Mouse (Mus musculus) cerebellum, adult 18-20 months (tissue): Measurements from ENCODE around the gene Relb.

ENCODE experiments used
- DNase-seq, 2 experiments: peaks; one replicate each; pipeline ENCODE4 v3.0.0; 2021

Relb gene

DNA sequence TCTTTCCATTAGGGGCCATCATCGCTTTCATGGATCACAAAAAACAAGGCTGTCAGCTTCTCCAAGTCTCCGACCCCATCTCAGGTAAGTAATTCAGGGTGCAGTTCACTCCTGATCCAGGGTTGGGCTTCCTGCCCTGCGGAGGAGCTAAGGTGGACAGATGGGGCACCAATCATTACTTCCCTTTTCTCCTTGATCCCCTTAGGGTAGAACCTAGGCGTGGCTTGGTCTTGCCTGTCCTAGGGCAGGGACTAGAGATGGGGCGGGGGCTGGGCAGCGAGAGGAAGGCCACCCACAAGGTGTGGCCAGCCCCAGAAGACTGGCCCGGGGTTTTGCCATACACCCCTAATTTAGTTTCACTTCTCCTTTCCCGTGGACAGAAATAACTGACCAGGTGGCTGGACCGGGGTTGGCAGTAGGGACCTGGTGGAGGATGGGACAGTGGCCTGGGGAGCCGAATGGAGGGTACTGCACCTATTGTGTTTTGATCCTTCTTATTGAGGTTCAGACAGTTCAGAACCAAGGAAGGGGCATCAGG, 51.3 kb downstream of the Relb start:
- peak in 1 of 2 experiments; percentile 61 for DNase-seq

DNA sequence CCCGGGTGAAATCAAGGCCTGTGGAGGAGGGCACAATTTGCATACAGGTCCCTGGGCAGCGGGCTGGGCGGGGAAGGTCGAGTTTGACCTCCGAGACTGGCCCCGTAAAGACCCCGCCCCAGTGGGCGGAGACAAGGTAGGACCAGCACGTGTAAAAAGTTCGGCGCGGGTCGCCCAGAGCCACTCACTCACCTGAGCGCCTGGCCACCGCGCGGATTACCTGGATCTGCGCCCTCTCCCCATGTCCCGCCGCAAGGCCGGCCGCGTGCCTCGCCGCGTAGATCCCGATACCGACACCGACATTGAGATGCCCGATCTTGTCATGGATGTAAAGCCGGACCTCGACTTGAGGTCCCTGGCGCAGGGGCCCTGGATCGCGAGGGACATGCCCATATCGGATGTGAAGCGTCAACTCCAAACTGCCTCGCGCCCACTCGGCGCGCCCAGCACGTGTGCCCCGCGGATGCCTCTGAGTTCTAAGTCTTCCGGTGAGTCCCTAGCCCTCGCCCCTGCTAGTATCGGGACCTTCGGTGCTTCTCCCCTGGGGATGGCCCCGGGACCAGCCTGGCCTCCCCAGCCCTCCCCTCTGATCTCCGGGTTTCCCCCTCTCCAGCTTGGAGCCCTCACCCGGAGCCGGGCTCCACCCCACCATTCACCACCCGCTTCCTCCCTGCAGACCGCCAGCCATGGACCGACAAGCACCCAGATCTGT, 51.9 kb downstream of the Relb start, which contains the start of the genes Zfp296 and Gemin7:
Zfp296 (plus strand) TSS at position 147 of the 712 bp plus-strand sequence.
Gemin7 (minus strand) TSS at position 455 of the 712 bp plus-strand sequence.
- peak; percentile 50 to 60 for DNase-seq

DNA sequence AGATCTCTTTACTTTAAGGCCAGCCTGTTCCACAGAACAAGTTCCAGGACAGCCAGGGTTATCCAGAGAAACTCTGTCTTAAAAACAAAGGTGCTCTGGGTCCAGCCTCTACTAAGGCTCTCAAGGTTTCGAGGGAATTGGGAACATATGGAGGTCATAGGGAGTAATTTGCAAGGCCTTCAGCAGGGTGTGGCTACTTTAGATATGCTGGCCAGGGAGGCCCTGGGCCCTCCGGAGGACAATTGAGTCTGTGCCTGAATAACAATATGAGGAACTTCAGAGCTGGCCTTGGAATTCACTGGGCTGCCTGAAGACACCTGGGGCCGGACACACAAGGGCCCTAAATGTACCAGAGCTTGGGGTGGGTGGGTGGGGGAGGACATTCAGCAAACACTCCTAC, 53.7 kb downstream of the Relb start:
- DNase-seq: no peak

DNA sequence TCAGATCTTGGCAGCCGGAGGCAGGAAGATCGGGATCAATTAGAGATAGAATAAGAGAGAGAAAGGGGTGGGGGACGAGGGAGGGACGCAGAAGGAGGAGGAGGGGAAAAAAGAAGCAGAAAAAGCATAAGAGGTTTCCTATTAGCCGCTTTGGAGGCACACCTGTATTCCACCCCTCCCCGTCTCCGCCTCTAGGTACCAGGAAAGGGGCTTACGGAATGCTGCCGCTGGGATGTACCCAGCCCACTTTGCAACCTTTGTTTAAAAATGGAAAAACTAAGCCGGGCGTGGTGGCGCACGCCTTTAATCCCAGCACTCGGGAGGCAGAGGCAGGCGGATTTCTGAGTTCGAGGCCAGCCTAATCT, 55.5 kb downstream of the Relb start:
- DNase-seq: no peak

DNA sequence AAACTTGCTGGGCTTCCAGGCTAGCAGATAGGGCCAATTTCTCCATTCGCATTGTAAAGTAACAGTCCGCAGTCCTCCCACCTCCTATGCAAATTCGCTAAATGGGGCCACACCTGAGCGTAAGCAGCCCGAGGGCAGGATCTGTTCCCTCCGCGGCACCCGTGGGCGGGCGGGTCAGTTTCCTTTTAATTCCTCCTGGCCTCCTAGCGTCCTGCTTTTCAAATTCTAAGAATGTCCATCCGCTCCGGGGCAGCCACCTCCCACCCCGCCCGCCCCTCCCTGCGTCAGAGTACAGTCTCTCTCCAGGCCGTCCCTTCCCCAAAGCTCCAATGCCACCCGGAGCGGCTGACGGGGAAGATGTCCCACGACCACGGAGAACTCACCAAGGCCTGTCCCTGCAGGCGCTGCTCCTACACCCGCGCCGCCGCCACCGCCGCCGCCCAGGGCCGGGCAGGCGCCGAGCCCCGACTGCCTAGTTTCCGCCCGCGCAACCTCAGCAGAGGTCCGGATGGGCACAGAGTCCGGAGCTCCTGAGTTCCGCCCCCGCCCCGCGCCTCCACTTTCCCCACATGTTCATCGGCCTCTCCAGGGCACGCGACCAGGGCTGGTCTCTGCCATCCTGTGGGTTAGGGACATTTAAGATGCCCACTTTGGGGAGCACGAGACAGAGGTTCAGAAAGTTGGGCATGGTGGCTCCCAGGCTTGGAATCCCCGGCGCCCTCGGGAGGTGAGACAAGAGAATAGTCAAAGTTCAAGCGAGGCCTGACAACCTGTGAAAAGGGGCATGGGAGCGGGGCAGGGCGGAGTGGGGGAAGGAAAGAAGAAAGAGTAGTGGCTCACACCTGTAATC, 56.1 kb downstream of the Relb start:
- peak; percentile 75 to 84 for DNase-seq

DNA sequence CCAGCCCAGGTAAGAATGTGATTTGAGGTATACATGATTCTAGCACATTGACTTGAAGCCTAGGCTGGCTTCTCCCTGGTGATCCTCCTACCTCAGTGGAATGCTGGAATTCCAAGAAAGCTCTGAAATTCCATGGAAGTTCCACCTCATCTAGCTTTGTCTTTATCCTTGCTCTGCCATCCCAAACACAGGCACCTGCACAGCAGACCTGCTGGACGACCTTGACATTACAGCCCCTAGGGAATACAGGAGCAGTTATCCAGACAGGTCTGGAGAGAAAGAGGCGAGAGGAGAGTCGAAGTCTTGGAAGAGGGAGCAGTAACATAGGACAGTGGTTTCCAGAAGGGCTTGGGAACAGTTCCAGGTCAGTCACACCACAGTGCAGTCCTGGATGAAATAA, 59.6 kb downstream of the Relb start:
- DNase-seq: no peak

DNA sequence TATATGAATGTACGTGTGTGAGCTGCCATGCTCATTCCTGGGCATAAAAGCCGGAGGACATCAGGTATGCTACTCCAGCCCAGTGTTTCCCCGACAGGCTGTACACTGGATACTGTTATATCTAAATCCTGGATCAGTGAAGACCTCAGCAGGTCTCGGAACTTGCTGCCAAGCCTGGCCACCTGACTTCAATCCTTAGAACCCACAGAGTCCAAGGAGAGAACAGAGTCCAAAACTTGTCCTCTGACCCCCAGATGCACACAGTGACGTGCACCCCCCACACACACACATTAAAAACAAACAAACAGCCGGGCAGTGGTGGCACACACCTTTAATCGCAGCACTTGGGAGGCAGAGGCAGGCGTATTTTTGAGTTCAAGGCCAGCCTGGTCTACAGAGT, 61.8 kb downstream of the Relb start:
- no peak for DNase-seq

DNA sequence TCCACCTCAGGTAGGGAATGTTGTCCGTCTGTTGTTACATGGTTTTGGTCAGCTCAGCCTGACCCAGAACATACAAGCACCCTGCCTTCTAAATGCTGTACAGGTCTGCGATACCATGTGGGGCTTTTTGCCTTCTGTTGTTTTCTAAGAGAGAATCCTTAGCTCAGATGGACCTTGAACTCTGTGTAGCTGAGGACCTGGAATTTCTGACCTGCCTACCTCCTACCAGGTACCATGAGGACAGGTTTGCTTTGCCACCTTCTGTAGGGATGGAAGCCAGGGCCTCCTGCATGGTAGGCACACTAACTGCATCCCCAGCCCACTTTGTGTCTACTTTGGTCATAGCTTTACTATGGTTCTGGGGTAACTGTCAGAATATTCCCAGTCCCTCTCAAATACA, 63.4 kb downstream of the Relb start:
- DNase-seq: no peak

DNA sequence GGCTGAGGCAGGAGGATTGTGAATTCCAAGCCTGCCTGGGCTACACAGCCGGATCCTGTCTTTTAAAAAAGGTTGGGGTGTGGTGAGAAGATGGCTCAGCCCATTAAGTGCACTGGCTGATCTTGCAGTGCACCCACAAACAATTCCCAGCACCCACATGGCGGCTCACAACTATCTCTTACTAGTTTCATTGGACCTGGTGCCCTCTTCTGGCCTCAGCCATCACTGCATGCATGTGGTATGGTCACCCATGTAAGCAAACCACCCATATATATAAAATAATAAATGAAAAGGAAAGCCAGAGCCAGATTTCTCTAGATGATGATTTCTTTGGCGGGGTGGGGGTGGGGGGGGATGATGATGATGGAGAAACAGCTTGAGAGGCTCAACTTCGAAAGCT, 64.8 kb downstream of the Relb start:
- DNase-seq: no peak

DNA sequence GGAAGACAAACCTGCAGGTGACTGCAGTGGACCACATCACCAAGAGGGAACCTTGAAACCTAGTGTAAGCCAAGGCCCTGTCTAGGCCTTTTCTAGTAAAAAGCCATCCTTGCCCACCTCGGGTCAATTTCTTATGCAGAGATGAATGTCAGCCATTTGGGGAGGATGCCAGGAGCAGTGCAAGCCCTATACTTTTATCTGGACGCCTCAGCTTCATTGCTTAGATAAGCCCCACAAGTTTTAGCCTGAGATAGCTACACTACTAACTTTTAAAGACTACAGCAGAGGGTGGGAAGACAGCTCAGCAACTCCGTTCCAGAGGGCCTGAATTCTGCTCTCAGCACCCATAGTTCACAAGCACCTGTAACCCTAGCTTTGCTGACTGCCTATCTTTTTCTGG, 65.4 kb downstream of the Relb start:
- DNase-seq: no peak

DNA sequence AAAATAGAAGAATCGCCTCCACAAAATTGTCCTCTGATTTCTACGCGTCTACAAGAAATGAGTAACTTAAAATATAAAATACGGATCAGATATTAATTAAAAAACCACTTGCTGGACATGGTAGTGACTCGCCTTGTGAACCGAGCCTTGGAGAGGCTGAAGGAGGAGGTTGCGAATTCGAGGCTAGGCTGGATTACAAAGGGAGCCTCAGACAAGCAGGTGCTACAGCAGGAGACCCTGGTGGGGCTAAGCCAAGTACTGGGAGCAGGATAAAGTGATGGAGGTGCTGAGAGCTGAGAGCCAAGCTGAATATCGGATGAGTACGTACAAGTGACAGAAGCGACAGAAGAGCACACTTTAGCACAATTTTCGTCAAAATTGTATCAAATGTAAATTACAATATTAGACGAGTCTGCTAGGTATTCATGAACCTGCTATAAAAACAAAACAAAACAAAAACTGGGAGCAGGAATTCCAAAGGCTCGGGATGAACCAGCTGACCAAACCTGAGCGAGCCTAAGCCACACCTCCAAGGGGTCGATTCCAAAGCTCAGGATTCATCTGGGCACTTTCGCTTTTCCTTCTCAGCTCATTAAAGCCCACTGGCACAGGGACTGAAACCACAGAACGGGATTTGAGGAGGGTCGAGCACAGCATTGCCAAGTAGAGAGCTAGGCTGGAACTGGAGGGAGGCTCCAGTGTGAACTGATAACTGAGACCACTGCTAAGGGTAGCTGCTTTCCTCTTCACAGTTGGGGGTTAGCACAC, 66.4 kb downstream of the Relb start, which contains the start of gene Ppp1r37:
Ppp1r37 (minus strand) TSS at position 434 of the 768 bp plus-strand sequence.
- DNase-seq: no peak

DNA sequence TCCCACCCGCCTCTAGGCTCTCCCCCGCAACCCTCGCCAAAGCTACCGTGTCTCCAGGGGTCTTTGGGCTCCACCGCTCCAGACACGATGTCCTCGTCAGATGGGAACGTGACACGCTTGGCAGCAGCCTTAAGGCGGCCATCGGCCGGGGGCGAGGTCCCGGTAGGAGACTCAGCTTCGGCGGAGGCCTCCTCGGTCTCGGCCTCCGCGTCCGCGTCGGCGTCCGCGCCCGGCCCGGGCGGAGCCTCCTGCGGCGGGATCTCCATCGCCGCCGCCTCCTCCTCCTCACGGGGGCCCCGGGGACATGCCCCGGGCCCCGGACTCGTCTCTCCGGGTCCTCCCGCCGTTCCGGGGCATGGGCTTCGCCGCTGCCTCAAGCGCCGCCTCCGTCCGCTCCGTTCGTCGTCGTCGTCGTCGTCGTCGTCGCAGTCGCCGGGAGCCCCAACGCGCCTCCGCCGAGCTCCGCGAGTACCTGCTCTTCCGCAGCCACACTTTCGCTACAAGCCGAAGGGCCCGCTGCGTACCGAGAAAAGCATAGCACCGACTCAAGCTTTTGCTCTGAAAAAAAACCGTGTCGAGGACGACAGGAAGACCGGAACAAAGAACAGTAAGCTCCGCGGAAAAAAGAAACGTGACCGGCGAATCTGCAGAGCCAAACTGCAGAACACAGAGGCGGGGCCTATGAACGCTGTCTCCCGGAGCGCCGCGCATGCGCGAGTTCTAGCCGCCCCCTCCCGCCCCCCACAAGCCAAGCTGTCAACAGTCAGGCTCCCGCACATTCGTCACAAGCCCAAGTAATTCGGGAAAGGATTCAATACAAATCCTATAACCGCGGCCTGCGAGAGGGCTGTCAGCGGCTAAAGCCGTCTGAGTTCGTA, 67.2 kb downstream of the Relb start:
- peak; percentile 88 to 92 for DNase-seq

DNA sequence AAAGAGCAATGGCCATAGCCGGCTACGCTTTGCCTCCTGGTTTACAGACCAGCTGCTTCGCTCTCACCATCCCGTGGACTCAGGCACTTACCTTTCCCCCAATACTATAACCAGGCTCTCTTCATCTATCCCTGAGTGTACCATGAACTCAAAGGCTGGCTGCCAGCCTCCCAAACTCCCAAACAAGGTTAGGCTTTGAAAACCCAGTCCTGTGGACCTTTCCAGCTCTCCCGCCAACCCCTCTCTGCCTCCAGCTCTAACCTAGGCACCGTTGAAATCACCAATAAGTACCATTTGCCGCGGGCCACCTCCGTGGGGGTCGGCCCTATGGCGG, 67.8 kb downstream of the Relb start:
- no peak for DNase-seq

DNA sequence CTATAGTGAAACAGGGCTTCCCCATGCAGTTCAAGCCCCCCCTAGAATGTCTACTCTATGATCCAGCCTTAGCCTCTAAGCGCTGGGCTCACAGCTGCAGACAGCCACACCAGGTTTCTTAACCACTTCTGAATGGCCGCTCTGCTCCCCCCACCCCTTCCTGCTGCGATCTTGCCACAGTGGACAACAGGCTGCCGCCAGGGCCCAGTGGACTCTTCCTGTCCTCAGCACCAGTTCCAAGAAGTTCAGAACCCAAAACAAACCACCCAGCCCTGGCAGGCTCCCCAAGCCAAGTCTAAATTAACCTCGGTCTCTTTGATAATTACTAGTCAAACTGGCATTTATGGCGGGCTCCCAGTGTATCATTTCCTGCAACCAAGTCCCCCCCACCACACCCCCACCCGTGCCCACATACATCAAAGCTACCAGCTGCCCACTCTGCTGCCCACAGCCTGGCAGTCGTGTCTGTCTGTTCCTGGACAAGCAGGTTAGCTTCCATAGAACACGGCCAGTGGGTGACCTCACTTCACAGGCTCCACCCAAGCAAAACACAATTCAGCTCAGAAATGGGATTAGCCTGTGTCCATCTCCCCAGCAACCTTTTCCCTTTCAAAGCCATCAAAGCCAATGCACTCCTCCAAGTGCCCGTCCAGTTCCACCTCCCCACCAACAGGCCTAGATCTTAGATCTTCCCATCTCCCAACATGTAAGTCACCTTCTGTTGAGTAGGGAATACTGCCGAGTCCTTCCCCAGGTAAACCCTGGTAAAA, 68.6 kb downstream of the Relb start:
- DNase-seq: no peak

DNA sequence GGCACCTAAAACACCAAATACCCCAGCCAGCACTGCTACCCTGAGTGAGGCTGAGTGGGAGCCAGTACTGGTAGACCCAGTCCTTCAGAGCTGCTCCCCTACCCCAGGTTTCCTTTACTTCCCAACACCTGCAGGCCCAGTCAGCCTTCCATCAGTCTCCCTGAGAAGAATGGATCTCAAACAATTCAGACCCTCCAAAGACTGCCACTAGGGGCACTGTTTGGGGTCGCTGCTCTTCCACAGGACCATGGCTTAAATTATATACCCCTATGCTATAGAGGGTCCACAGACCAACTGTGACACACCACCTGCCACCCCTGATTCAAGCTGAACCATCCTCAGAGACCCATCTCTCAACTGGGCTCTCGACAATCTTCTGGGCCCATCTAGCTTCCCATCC, 70.3 kb downstream of the Relb start:
- no peak for DNase-seq

DNA sequence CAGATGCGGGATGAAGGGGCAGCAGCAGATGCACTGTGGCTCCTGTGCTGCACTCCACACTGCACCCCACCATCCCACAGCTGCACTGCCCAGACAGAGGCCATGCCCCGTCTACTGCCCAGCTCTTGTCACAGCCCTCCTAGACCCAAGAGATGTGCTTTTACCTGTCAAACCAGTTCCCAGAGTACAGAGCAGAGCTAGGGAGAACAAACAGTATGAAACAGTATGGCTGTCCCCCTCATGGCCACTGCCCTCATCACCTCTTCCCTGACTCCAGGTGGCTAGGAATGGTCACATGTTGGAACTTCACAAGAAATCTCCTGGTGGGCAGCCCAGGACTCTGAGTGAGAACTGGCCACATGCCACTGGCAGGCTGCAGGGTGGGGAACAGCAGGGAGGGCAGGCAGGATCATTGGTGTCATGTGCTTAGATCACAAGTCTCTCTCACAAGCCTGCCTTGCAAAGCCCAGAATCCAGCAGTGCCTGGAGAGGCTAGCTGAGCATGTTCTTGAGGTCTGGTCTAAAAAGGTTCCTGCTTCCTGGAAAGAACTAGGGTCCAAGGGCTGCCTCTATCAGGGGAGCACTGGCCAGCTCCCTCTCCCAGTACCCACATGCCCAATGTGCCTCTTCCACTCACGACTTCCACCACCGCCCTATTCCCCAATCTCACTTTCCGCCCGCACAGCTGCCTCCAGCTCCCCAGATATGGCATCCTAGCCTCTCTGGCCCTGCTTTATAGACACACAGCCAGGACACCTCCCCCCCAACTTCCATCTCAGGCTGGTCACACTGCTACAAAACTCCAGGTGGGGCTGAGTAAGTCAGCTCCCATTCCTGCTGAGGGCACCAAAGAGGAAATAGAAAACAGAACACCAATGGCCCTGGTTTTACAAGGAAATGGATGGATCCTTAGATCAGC, 71.0 kb downstream of the Relb start:
- no peak for DNase-seq

DNA sequence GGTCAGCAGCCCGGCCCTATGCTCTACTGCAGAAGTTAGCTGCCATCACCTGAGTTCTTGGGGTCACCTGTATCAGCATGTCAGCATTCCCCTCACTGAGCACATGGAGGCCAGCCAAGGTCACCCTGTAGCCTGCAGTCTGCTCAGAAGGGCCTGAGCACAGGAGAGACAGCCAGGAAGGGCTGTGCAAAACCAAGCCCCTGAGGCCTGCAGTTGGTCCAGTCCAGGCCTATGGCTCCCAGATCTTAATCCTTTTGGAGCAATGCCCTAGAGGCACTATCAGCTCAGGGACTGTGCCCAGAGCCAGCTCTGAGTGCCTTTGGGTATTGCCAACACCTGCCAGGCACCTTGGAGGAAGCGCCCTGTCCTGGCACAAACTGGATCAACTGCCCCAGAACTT, 72.2 kb downstream of the Relb start:
- peak in 1 of 2 experiments; percentile 40 for DNase-seq
